Mouse (Mus musculus): Measurements from ENCODE around the gene Zranb3.
"Not testable (repeated sequence)": the region's sequence is repeated elsewhere in the genome, so short reads cannot be mapped to it uniquely, and the experiment has no call there.

The Zranb3 gene

GRCm38 (mm10) chr1:128102641-128103461 is at the start of gene Zranb3, which contains the start of gene R3hdm1:
Gene Zranb3 (minus strand): TSS chr1:128103047.
Gene R3hdm1 (plus strand): TSS chr1:128103301.
- DNase-seq (ENCODE audit: low spot score), result peak; percentile 99

GRCm38 (mm10) chr1:128141737-128142136 is 38.9 kb upstream of the Zranb3 start:
- DNase-seq (ENCODE audit: low spot score), result no peak

GRCm38 (mm10) chr1:128141039-128141438 is 38.2 kb upstream of the Zranb3 start:
- DNase-seq (ENCODE audit: low spot score), result no peak

GRCm38 (mm10) chr1:128136222-128136621 is 33.4 kb upstream of the Zranb3 start:
- DNase-seq (ENCODE audit: low spot score), result not testable (repeated sequence)

- no peak for DNase-seq (ENCODE audit: low spot score)
Measured at GRCm38 (mm10) chr1:128120913-128121627, 18.2 kb upstream of the Zranb3 start.

- no peak for DNase-seq (ENCODE audit: low spot score)
Measured at GRCm38 (mm10) chr1:128103520-128104088, 757 bp upstream of the Zranb3 start.

- no peak for DNase-seq (ENCODE audit: low spot score)
Measured at GRCm38 (mm10) chr1:128102251-128102640, 601 bp downstream of the Zranb3 start.

GRCm38 (mm10) chr1:128098309-128098708 is 4.5 kb downstream of the Zranb3 start:
- DNase-seq (ENCODE audit: low spot score), result no peak

GRCm38 (mm10) chr1:128094686-128095085 is 8.2 kb downstream of the Zranb3 start:
- no peak for DNase-seq (ENCODE audit: low spot score)

GRCm38 (mm10) chr1:128082800-128083199 is 20.0 kb downstream of the Zranb3 start:
- no peak for DNase-seq (ENCODE audit: low spot score)

- no peak for DNase-seq (ENCODE audit: low spot score)
Measured at GRCm38 (mm10) chr1:128081873-128082272, 21.0 kb downstream of the Zranb3 start.

GRCm38 (mm10) chr1:128080936-128081696 is 21.7 kb downstream of the Zranb3 start:
- DNase-seq (ENCODE audit: low spot score), result no peak

- no peak for DNase-seq (ENCODE audit: low spot score)
Measured at GRCm38 (mm10) chr1:128078646-128079045, 24.2 kb downstream of the Zranb3 start.

GRCm38 (mm10) chr1:128077788-128078187 is 25.1 kb downstream of the Zranb3 start:
- no peak for DNase-seq (ENCODE audit: low spot score)

GRCm38 (mm10) chr1:128076791-128077479 is 25.9 kb downstream of the Zranb3 start:
- no peak for DNase-seq (ENCODE audit: low spot score)

- no peak for DNase-seq (ENCODE audit: low spot score)
Measured at GRCm38 (mm10) chr1:128073051-128073450, 29.8 kb downstream of the Zranb3 start.

GRCm38 (mm10) chr1:128070003-128070402 is 32.8 kb downstream of the Zranb3 start:
- DNase-seq (ENCODE audit: low spot score), result no peak

- DNase-seq (ENCODE audit: low spot score), result peak; percentile 8
Measured at GRCm38 (mm10) chr1:128068945-128069397, 33.9 kb downstream of the Zranb3 start.

GRCm38 (mm10) chr1:128064716-128065115 is 38.1 kb downstream of the Zranb3 start:
- no peak for DNase-seq (ENCODE audit: low spot score)

GRCm38 (mm10) chr1:128062167-128062566 is 40.7 kb downstream of the Zranb3 start:
- no peak for DNase-seq (ENCODE audit: low spot score)

GRCm38 (mm10) chr1:128061401-128061800 is 41.4 kb downstream of the Zranb3 start:
- DNase-seq (ENCODE audit: low spot score), result no peak

All from yolk sac, embryonic 10.5 days (tissue).